Mouse (Mus musculus) thymus, postnatal 14 days (tissue): Measurements from ENCODE around the gene Abcc9.

Source experiments
- DNase-seq: peaks from one replicate; pipeline ENCODE4 v3.0.0; 2021

Abcc9 gene

DNA sequence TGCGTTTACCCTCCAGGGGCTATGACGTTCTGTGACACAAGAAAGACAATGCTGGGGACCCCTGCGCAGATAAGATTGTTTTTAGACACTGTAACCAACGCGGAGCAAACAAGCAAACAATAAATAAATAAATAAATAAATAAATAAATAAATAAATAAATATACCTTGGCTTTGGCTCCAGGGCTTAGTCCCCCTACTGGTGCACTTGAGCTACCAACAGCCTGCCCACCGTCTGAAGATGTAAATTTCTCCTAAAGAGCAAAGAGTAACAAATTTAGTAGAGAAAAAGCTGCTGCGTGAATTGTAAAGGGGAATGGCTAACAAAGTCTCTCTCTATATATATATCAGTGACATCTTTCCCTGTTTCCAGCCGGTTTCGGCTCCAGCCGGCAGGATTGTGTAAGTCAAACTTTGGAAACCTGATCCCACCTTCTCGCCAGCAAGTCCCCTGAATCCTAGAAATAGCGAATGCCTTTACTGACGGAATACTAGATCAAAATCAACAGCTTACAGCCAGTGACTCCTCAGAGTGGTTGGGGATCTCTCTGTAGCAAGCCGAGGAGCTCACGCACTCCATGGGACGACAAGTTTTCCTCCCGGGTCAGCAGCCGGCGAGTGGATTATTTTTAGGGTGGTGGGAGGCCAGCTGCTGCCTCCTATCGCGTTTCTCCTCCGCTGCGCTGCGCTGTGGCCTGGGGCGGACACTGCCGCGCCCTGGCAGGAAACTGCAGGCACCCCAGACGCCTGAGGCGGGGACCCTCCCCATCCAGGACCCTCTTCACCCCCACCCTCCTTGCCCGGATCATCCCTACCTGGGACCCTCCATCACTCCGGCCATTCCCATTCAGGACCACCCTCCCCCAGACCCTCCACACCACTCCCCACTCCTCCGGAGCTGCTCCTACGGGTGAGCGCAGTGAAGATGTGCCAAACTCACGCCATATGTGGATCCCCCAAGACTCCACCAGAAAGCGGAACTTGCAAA, at the start of gene Abcc9:
Gene Abcc9, minus strand, starts transcription at position 664 of the 986 bp plus-strand sequence.
- DNase-seq: peak; percentile 6

DNA sequence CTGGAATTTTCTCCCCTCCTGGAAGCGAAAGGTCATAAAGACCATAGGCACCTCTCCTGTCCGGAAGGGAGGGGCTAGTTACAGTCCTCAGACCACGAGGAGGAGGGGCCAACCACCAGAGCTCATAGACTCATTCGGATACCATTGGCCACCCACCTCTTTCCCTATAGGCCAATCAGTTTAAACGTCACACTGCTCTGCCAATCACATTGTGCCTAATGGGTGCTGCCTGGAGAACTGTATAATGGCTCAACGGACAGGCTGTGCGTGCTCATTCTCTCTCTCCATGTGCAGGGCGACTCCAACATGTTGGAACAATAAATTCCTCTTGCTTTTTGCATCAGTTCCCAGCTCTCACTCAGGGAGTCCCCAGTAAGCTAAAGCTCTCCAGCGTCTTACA, 49.2 kb upstream of the Abcc9 start:
- DNase-seq: no peak

DNA sequence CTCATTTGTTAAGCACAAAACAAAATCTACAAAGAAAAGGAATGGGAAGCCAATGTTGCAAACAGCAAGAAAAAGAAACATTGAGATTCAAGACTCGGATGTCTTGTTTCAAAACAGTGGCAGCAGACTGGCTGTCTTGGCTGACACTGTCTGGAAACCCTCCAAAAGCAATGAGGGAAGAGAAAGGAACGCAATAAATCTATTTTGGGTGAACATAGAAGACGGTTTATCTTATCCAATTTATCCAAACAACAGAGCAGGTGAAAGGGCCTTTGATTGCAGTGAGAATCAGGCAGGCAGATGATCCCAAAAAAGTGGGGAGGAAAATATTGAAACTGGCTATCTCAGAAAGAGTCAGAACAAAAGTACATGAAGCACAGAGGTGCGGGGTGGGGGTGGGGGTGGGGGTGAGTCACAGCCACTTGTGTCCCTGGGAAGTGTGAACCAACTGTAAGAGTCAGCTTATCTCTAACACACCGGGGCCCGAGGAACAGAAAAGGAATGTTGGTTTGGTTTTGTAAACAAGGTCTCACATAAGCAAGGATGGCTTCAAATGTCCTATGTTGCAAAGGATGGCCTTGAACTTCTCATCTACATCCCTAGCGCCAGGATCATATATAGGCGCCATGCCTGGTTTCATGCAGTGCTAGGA, 46.1 kb upstream of the Abcc9 start:
- no peak for DNase-seq

DNA sequence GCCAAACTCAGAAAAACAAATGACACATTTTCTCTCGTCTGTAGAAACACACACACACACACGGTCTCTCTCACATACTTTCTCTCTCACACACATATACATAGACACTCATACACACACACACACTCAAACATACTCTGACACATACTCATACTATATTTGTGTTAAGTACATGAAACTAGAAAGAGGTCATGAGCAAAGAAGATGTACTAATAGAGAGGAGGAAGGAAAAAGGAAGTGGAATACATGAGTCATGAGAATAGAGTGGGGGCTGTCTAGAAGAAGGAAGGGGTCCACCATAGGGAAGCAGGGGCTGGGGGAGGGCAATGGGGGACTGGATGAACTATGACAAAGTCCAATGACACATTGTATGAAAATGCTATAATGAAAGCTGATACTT, 45.0 kb upstream of the Abcc9 start:
- no peak for DNase-seq

DNA sequence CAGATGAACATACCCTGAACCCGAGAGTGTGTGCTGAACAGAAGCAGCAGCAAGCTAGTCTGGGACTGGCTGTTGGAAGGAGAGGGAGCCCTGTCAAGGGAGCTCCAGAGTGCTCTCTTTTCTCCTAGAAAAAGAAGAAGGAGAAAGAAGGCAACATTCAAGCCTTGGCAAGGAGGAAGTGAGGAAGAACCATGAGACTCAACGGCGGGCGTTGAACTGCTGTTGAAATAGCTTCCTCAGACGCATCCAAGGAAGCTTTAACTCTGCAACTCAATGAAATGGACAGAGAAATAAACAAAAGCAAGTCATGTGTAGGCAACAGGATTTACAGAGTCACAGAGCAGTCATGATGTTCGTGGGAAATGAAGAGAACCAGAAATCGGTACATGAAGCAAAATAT, 44.6 kb upstream of the Abcc9 start:
- no peak for DNase-seq

DNA sequence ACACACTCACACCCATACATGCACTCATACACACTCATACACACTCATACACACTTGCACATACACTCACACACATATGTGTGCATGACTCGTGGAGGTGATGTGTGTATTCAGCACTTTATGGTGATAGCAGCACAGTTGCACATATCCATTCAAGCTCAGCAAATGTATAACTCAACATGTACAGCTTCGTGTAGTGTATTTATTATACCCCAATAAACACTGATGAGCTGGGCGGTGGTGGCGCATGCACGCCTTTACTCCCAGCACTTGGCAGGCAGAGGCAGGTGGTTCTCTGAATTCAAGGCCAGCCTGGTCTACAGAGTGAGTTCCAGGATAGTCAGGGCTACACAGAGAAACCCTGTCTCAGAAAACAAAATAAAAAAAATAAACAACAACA, 43.4 kb upstream of the Abcc9 start:
- no peak for DNase-seq

- no peak for DNase-seq
Observed at GRCm38 (mm10) chr6:142743193-142743592, 41.1 kb upstream of the Abcc9 start.

- DNase-seq: no peak
Observed at GRCm38 (mm10) chr6:142741763-142742162, 39.6 kb upstream of the Abcc9 start.

GRCm38 (mm10) chr6:142738637-142739036, 36.5 kb upstream of the Abcc9 start:
- DNase-seq: no peak

- no peak for DNase-seq
Observed at GRCm38 (mm10) chr6:142738225-142738624, 36.1 kb upstream of the Abcc9 start.

DNA sequence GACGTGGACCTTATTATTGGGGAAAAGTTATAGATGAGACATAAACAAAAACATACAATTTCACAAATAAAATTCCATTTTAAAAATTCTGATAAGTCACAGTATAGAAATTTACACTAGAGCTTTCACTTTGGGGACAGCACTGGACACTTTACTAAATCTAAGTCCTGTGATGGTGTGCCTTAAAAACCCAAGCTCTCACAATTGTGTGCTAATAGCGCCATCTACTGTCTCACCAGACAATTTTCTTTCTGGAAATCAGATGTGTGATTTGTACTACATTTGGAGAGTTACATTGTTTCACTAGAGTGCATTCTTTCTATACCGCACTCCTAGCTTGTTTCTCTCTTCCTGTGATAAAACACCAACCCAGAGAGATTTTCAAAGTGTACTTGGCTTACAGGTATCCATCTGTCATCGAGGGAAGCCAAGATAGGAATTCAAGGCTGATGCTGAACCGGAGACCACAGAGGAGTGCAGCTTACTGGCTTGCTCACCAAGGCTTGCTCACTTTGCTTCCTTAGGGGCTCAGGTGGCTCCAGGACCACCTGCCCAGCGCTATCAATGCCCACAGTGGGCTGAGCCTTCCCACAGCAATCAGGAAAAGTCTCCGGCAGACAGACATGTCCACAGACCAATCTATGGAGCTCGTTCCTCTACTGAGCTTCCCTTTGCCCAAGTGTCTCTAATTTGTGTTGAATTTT, 33.3 kb upstream of the Abcc9 start:
- DNase-seq: peak; percentile 35

- DNase-seq: no peak
Observed at GRCm38 (mm10) chr6:142732567-142733290, 30.6 kb upstream of the Abcc9 start.

GRCm38 (mm10) chr6:142726032-142726431, 23.9 kb upstream of the Abcc9 start:
- DNase-seq: no peak

DNA sequence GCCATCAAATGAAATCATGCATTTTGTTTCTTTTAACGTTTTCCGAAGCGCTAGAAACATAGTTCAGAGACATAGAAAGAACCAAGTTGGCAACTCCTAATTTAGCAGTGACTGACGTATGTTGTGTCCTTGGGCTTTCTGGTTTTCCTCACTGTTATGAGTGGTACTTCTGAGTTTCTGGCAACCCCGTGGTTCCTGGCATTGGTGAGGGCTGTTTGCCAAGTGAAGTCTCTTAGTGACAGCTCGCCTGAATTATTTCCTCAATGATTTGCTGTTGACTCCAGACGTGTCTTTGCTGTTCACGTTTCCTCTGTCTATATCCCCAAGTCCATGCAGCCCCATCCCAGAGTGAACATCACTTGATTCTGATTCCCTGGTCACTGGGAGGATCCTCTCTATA, 19.6 kb upstream of the Abcc9 start:
- no peak for DNase-seq

- DNase-seq: no peak
Observed at GRCm38 (mm10) chr6:142720641-142721040, 18.5 kb upstream of the Abcc9 start.

DNA sequence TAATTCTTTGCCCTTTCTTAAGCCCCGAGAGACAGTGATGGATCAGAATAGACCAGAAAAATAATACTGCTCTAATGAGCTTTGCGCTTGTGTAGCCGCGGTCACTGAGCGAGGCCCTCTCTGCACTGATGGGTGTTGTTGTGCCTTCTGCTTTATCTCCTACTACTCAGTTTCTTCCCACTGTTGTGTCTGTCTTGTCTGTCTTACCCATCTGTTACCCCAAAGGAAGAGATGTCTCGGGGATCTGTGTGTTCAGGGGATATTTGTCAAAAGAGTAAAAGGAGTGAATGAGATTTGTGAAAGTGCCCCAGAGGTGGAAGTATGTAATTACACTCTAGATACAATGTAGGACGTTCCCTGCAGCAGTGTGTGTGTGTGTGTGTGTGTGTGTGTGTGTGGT, 16.1 kb upstream of the Abcc9 start:
- no peak for DNase-seq

DNA sequence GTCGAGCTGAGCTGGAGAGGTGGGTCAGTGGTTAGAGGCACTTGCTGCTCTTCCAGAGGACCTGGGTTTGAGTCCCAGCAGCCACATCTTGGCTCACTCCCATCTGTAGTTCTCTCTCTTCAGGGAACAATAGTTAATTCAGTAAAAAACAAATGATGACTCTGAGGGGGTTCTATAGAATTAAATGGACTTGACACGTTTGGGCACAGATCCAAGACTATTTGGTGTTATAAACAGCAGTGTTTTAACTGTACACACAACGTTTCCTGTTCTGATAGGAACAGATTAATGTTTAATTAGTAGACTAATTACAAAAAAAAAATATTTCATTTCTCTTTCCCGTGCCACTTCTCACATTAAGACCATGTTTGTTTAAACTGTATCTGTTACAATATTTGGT, 15.1 kb upstream of the Abcc9 start:
- DNase-seq: no peak

DNA sequence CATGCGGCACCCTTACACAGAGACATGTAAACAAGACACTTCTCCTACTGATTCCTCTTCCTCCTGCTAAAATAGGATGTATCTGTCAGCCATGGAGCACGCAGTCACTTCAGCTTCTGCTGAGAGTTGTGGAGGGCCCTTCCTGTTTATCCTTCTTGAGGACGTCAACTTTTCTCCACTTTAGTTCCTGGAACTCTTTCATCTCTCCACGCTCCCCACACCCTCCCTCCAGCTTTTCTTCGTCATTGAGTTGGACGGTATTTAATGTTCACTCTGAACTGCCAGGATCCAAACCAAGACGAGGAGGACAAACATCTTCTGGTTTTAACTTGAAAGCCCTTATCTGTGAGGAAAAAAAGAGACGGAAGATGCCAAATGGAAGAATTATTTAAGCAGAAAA, 12.9 kb upstream of the Abcc9 start:
- no peak for DNase-seq

DNA sequence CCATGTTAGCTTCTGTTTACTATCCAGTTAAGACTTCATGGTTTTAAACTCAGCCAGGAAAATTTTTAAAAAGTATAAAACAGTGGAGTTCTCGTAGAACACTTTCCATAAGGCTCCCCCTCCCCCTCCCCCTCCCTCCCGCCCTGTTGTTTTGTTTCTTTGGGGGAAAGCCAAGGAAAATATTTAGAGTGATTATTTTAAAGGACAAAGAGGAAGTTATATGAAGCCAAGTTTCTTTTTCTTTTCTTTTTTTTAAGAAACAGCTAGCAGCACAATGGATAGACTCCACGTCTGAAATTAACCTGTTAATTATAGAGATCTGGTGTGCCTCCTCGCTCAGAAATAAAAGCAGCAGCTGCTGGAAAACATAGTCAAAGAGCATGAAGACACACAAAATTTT, 9.0 kb upstream of the Abcc9 start:
- DNase-seq: no peak

DNA sequence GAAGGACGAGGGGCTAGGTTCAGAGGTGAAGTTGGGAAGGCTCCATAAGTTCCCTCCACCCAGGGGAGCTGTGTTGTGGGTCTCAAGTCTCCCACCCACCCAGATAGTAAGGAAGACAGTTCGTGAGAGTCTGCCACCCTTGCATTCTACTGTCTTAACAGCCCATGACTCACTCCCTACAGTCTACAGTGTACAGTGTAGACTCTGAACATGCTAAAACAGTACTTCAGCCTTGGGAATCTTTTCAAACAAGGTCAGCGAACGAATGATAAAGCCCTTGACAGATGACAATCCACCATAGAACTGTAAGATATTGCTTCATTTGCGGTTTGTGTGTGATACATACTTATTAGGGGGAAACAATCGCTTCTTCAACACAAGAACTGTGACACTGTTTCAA, 8.6 kb upstream of the Abcc9 start:
- DNase-seq: no peak

DNA sequence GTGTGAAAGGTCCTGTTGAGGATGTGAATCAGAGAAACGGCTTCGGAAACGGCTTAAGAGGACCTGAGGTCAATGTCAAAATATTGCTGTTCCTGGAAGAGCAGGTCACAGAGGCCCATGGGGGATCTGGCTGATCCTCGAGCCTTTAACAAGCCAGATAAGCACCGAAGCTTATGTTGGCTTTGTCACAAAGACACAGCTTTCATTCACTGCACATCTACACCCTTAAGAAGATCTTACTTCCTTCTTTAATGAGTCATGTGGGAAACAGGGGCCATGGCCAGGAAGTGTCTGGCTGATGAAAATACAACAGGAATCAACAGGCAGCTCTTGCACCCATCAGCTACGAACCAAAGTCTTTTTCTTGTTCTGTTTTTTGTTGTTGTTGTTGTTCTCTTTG, 6.3 kb upstream of the Abcc9 start:
- DNase-seq: no peak

DNA sequence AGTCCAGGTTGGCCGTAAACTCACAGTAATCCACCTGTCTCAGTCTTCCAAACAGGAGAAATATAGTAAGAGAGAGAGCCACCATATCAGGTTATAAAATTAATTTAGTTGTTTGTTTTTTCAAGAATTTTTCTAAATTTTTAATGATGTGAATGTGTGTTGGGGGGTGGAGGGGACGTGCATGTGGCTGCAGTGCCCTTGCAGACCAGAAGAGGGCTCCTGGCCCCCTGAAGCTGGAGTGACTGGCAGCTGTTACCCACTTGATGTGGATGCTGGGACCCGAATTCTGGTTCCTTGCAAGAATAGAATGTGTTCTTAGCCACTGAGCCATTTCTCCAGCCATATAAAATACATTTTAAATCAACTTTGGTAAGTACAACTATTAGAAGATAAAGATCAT, 4.6 kb upstream of the Abcc9 start:
- DNase-seq: peak; percentile 28

- no peak for DNase-seq
Observed at GRCm38 (mm10) chr6:142703441-142703930, 1.4 kb upstream of the Abcc9 start.
